Mouse (Mus musculus): ENCODE results near the gene Gm21616. TPM values are rescaled to one million over a fixed set of nuclear protein-coding genes. Genes with fewer than 3 reads are reported as not detected.
"Not testable (repeated sequence)": the region's sequence is repeated elsewhere in the genome, so short reads cannot be mapped to it uniquely, and the experiment has no call there.

Gm21616 gene
- not detected for total RNA-seq (2021)
- long read RNA-seq, experiment 1 = 0 reads
- long read RNA-seq, experiment 2 = 0 reads

DNA sequence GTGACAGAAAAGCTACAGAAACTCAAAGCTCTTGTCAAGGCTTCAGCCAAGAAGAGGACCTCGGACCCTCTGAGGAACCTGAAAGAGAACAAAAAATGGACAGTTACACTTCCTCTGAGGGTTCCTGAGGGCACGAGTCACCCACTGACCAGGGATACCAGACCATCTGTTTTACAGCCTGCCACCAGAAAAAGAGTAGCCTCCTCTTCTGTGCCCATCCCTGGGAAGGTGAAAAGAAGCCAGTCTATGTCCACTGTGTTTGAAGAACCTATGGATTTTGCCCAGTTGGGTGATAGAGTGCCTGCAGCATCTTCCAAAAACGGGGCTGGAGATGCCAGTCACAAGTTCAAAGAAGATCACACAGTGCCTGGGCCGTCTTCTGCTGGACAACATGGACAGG lies at the start of gene Gm21616:
Gm21616 (plus strand) TSS at position 301 of the 400 bp plus-strand sequence.
- H3K27ac ChIP-seq; DNase-seq (ENCODE audit: low spot score in 2 of 2); H3K4me3 ChIP-seq: not testable (repeated sequence)
